Mouse (Mus musculus) right cerebral cortex, postnatal 14 days (tissue): Measurements from ENCODE around the gene Olfr776.
"Not testable (repeated sequence)": the region's sequence is repeated elsewhere in the genome, so short reads cannot be mapped to it uniquely, and the experiment has no call there.

Source experiments
- DNase-seq: peaks from one replicate; pipeline ENCODE4 v3.0.0; 2022

The Olfr776 gene

DNA sequence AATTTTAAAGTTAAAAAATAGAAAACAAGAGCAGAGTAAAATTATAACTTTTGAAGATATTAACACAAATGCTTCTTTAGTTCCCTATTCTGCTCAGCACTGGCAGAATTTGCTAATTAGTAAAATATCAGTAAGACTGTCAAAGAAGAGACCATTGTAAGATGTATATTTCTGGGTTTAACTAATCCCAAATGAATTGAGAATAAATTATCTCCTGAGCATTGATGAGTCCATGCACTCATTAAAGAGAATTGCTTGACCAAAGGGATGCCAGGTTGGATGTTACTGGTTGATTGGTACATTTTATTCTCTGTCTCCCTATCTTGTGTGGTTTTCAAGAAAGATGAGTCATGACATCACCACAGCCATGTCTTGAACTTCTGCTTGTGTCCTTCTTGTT lies at the start of gene Olfr776:
Gene Olfr776 (plus strand): TSS at position 301 of the 400 bp plus-strand sequence.
- no peak for DNase-seq

DNA sequence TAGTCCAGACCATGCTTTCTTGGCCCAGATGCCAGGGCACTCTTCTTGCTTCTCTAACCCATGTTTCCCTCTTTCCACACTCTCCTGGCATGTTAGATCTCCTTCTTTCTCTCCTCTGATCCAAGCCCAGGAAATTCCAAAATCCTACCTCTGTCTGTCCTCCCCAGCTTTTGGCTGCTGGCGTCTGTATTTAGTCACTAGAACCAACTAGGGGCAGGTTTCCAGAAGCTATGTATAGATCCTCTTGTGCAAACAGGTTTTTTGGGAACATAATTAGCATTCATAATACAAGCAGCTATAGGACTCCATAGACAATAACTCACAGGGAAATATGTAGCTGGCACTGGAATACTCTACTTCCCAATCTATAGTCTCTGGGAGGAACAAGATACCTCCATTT lies 28.2 kb upstream of the Olfr776 start:
- DNase-seq = no peak

- DNase-seq = no peak
Observed at GRCm38 (mm10) chr10:129235904-129236303, 23.0 kb upstream of the Olfr776 start, which contains the start of gene Olfr774. Gene Olfr774 (plus strand): TSS chr10:129236204.

DNA sequence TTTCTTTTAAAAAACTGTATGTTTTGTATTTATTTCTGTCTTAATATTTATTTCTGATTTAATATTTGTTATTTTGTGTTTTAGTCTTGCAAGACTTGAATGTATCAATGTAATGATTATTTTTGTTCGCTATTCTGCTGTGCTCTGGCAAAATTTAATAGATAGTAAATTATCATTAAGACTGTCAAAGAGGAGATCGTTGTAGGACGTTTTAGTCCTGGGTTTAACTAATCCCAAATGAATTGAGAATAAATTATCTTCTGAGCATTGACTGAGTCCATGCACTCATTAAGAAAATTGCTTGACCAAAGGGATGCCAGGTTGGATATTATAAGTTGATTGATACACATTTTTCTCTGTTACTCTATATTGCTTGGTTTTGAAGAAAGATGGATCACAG lies 10.8 kb upstream of the Olfr776 start, which contains the start of gene Olfr775:
Gene Olfr775 (plus strand): TSS at position 301 of the 400 bp plus-strand sequence.
- DNase-seq = no peak

- DNase-seq = no peak
Observed at GRCm38 (mm10) chr10:129271081-129271535, 12.2 kb downstream of the Olfr776 start, which contains the start of gene Olfr777. Gene Olfr777 (minus strand): TSS chr10:129271485.

- DNase-seq = not testable (repeated sequence)
Observed at GRCm38 (mm10) chr10:129312973-129313372, 54.0 kb downstream of the Olfr776 start.

DNA sequence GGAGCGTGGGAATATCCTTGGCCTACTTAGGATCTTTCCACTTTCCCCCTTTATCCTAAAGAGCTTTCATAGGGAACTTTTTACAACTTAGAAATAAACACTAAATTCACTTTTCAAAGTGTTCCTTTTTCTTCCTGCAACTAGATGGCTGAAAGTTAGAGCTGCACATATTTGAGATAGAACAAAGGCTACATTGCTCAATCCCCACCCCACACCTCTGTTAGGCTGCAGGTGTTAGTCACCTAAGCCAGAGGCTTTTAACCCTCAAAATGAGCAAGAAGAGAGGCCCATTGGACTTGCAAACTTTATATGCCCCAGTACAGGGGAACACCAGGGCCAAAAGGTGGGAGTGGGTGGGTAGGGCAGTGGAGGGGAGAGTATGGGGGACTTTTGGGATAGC lies 54.6 kb downstream of the Olfr776 start:
- DNase-seq = not testable (repeated sequence)
